Mouse (Mus musculus) limb, embryonic 15.5 days (tissue): ENCODE results near the gene Shmt1. TPM values are rescaled to one million over a fixed set of nuclear protein-coding genes. Genes with fewer than 3 reads are reported as not detected.
"Not testable (repeated sequence)": the region's sequence is repeated elsewhere in the genome, so short reads cannot be mapped to it uniquely, and the experiment has no call there.

Experiments
- ATAC-seq: fragments of 200-750 bp; cut with Nextera tagmentation; 2 replicates; pipeline ENCODE4 v1.8.0; 2017; ENCODE audit warnings: low read depth, moderate TSS enrichment; ENCODE audit not compliant: insufficient number of reproducible peaks, low FRiP score, low TSS enrichment
- H3K27ac ChIP-seq: fragments of 300-500 bp; sonication (generic); 2 replicates; pipeline ENCODE4 v1.5.1; 2015; ENCODE audit warnings: moderate library complexity, mild to moderate bottlenecking, inconsistent platforms
- H3K27me3 ChIP-seq: fragments of 300-500 bp; sonication (generic); 2 replicates; pipeline ENCODE4 v1.6.1; 2015; ENCODE audit warnings: inconsistent platforms
- H3K36me3 ChIP-seq: fragments of 300-500 bp; sonication (generic); 2 replicates; pipeline ENCODE4 v1.6.1; 2015; ENCODE audit warnings: inconsistent platforms
- H3K4me1 ChIP-seq: fragments of 300-500 bp; sonication (generic); 2 replicates; pipeline ENCODE4 v1.6.1; 2015; ENCODE audit warnings: inconsistent platforms
- H3K4me2 ChIP-seq: fragments of 300-500 bp; sonication (generic); 2 replicates; pipeline ENCODE4 v1.6.1; 2015; ENCODE audit warnings: mild to moderate bottlenecking, inconsistent platforms
- H3K4me3 ChIP-seq: fragments of 300-500 bp; sonication (generic); 2 replicates; pipeline ENCODE4 v1.5.1; 2015; ENCODE audit warnings: mild to moderate bottlenecking, inconsistent platforms
- H3K9ac ChIP-seq: fragments of 300-500 bp; sonication (generic); 2 replicates; pipeline ENCODE4 v1.6.1; 2015; ENCODE audit warnings: inconsistent platforms
- H3K9me3 ChIP-seq: fragments of 300-500 bp; sonication (generic); 2 replicates; pipeline ENCODE4 v1.6.1; 2016; ENCODE audit warnings: inconsistent platforms
- WGBS: fragments of 180-500 bp; shearing (Covaris S2); methylation state at CpG from one replicate; pipeline ENCODE4 v1.1.7; 2015; 5-methylcytosine and 5-hydroxymethylcytosine counted together
- polyA plus RNA-seq: library from polyadenylated mRNA; unstranded; fragments of >200 nt; fragmentation: Nextera tagmentation; extraction: Ambion mirVana; gene quantifications from 2 replicates; pipeline ENCODE4 v1.2.1, GENCODE M21; 2015

Gene Shmt1
- 39.7 and 53.2 TPM in 2 replicates for polyA plus RNA-seq

DNA sequence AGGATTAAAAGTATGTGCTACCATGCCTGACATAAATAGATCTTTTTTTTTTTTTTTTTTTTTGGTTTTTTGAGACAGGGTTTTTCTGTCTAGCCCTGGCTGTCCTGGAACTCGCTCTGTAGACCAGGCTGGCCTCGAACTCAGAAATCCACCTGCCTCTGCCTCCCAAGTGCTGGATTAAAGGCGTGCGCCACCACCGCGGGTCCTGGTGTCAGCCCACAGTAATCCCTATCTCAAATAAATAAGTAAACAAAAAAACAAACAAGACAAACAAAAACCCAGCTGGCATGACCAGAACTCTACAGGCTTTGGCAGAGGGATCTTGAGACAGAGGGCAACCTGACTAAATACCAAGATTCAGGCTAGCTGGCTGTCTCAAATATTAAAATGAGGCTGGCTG, at the start of gene Shmt1:
Shmt1 (minus strand) TSS at position 101 of the 400 bp plus-strand sequence.
- H3K9ac ChIP-seq, H3K27me3 ChIP-seq, H3K36me3 ChIP-seq, ATAC-seq, H3K9me3 ChIP-seq: not testable (repeated sequence)
- 32% methylated on average over 6 of the region's 6 CpGs for WGBS
- peak within 1 kb of the TSS; percentile 47 for H3K4me3 ChIP-seq
- peaks cover 20% of the 10 kb centered on the region for H3K4me1 ChIP-seq
- peak within 1 kb of the TSS; percentile 4; the same call in 1 of the 2 replicates for H3K27ac ChIP-seq
- H3K4me2 ChIP-seq, result peak within 1 kb of the TSS; percentile 84

DNA sequence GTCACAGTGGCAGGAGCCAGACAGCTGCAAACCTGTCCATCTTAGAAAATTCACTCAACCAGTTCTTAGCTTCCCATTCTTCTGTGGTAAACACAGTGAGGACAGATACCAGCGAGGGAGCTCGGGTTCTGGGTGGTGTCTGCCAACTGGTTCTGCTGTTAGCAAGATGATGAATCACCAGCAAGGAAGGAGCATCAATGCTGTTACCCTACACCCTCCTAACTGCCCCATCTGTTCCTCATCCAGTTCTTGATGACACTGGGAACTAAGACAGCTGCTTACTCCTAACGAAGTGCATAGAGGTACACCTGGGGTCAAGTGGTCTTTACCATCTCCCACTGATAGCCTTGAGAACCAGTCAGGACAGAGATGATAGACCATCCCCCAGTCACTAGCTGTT, 45.1 kb upstream of the Shmt1 start:
- Histone ChIP-seq H3K4me2 (no peak overlapping the region), H3K9ac (no peak overlapping the region), H3K4me1 (no peaks in the 10 kb centered on the region; the same call in 1 of the 2 replicates), H3K27ac (no peak overlapping the region; the same call in 1 of the 2 replicates), H3K9me3 (no peaks in the 10 kb centered on the region), H3K27me3 (no peaks in the 10 kb centered on the region), H3K4me3 (no peak overlapping the region), H3K36me3 (peaks cover 85% of the 10 kb centered on the region)
- ATAC-seq, result no peak
- 47% methylated on average over 3 of the region's 3 CpGs for WGBS

DNA sequence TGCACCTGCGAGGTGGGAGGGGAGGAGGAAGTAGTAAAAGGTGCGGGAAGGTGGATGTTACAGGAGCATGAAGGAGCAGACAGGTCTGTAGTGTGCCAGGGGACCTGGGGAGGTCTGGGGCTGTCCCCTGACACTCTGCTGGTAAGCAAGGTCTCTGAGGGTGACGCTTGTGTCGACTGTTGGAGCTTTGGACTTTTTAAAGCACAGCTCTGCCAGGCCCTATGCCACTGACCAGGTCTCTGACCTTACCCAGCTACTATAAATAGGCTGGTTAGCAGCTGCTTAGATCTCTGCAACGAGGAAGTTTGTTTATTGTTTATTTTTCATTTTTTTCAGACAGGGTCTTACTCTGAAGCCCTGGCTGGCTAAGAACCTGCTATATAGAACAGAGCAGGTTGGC, 33.9 kb upstream of the Shmt1 start:
- WGBS, result 83% methylated on average over 5 of the region's 5 CpGs
- Histone ChIP-seq H3K9me3 (no peaks in the 10 kb centered on the region), H3K4me3 (no peak overlapping the region), H3K36me3 (peaks cover 39% of the 10 kb centered on the region), H3K4me2 (no peak overlapping the region), H3K4me1 (no peaks in the 10 kb centered on the region), H3K27ac (no peak overlapping the region), H3K27me3 (no peaks in the 10 kb centered on the region), H3K9ac (no peak overlapping the region)
- ATAC-seq, result no peak

DNA sequence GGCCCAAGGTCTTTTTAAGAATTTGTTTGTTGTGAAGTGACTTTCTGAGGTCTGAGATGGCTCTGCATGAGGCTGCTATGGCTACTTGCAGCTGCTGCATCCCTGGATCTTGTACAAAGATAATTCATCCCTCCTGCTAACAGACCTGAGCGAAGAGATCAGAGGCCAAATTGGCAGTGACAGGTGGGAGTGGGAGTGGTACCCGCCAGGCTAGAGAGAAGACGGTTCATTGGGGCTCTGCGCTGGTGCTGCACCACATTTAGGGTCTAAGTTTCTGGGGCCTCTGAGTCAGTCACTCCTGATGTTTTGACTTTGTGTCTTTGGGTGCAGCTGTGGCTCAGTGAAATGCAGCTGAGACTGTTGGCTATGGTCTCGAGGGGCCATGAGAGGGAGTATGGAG, 31.9 kb upstream of the Shmt1 start:
- Histone ChIP-seq H3K4me3 (no peak overlapping the region), H3K4me1 (no peaks in the 10 kb centered on the region), H3K27ac (no peak overlapping the region), H3K4me2 (no peak overlapping the region), H3K27me3 (no peaks in the 10 kb centered on the region), H3K9ac (no peak overlapping the region), H3K9me3 (no peaks in the 10 kb centered on the region), H3K36me3 (peaks cover 29% of the 10 kb centered on the region)
- no peak for ATAC-seq
- 80% methylated on average over 5 of the region's 5 CpGs for WGBS

DNA sequence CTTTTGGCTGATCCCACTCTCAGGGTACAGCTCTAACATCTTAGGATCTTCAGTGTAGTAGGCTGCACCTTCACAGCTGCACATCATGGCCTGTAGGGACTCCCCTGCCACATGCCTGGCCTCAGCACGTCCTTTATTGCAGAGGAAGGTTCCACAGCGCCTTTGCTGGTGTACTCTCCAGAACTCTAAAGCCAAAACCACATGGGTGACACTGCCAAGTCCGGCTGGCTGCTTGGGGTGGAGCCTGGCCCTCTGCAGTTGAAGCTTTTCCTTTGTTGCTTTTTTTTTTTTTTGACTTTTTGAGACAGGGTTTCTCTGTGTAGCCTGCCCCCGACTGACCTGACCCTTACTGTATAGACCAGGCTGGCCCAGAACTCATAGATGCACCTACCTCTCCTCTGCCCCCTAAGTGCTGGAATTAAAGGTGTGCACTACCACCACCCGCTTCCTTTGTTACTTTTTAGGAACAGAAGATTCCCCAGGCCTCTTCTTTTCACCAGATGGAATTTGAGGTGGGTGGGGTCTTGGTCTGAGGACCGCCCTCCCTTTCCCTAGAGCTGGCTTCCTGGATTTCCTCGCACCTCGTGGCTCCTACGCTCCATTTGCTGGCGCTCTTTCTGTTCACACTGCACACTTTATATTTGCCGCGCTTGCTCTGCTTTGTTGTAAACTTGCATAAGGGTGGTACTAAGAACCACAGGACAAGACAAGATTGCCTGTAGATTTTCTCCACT, 30.1 kb upstream of the Shmt1 start:
- H3K36me3 ChIP-seq, result peaks cover 27% of the 10 kb centered on the region
- no peak for ATAC-seq
- no peak overlapping the region for H3K9ac ChIP-seq
- WGBS, result 72% methylated on average over 12 of the region's 12 CpGs
- H3K9me3 ChIP-seq, result no peaks in the 10 kb centered on the region
- H3K27me3 ChIP-seq, result no peaks in the 10 kb centered on the region
- H3K27ac ChIP-seq, result no peak overlapping the region
- no peaks in the 10 kb centered on the region for H3K4me1 ChIP-seq
- no peak overlapping the region for H3K4me2 ChIP-seq
- no peak overlapping the region for H3K4me3 ChIP-seq

DNA sequence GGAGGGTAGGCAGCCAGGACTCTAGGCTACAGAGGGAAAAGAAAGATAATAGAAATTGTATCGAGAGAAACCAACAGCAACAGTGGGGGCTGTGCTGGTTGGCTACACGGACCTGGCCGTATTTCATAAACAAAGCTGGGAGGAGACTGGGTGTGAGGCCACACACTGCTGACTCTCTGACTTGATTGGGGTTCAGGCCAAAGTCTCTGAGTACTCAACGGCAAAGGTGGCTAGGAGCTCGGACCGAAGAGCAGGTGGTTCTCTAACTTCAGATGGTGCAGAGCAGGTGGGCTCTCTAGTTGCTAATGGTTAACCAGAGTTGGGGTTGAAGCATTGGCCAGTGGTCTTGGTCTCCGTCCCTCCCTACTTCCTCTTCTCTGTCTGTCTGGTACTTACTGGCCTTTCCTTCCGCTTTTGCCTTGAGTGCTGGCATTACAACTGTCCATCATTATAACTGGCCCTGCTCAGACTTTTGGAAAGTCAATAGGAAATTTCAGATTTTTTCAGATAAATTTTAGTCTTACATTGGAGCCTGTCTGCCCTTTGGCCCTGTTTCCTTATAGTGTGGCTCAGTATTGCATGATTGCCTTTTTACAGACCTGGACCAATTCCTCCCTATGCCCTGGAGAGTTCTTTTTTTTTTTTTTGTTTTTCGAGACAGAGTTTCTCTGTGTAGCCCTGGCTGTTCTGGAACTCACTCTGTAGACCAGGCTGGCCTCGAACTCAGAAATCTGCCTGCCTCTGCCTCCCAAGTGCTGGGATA, 26.3 kb upstream of the Shmt1 start:
- WGBS, result 85% methylated on average over 10 of the region's 10 CpGs
- Histone ChIP-seq H3K4me3 (no peak overlapping the region), H3K27ac (no peak overlapping the region), H3K27me3 (no peaks in the 10 kb centered on the region), H3K4me1 (no peaks in the 10 kb centered on the region), H3K9me3 (no peaks in the 10 kb centered on the region), H3K4me2 (no peak overlapping the region), H3K36me3 (peaks cover 9% of the 10 kb centered on the region; the same call in 1 of the 2 replicates), H3K9ac (no peak overlapping the region)
- no peak for ATAC-seq

DNA sequence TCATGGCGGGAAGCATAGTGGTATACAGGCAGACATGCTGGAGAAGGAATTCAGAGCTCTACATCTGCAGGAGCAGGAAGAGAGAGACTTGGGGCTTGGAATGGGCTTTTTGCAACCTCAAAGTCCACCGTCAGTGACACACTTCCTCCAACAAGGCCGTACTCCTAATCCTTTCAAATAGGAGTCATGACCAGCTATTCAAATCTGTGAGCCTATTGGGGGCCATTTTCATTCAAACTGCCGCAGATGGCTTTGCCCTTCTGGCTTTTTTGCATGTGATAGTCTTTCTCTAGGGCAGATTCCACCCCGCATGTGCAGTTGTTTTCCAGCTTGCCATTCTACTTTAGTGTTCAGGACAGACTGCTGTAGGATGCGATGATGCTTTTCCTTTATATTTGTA, 25.4 kb upstream of the Shmt1 start:
- H3K9me3 ChIP-seq, result no peaks in the 10 kb centered on the region
- ATAC-seq, result no peak
- WGBS, result 92% methylated on average over 6 of the region's 6 CpGs
- H3K4me1 ChIP-seq, result no peaks in the 10 kb centered on the region
- no peak overlapping the region for H3K27ac ChIP-seq
- H3K27me3 ChIP-seq, result no peaks in the 10 kb centered on the region
- no peak overlapping the region for H3K9ac ChIP-seq
- H3K36me3 ChIP-seq, result peaks cover 9% of the 10 kb centered on the region; the same call in 1 of the 2 replicates
- no peak overlapping the region for H3K4me2 ChIP-seq
- H3K4me3 ChIP-seq, result no peak overlapping the region

DNA sequence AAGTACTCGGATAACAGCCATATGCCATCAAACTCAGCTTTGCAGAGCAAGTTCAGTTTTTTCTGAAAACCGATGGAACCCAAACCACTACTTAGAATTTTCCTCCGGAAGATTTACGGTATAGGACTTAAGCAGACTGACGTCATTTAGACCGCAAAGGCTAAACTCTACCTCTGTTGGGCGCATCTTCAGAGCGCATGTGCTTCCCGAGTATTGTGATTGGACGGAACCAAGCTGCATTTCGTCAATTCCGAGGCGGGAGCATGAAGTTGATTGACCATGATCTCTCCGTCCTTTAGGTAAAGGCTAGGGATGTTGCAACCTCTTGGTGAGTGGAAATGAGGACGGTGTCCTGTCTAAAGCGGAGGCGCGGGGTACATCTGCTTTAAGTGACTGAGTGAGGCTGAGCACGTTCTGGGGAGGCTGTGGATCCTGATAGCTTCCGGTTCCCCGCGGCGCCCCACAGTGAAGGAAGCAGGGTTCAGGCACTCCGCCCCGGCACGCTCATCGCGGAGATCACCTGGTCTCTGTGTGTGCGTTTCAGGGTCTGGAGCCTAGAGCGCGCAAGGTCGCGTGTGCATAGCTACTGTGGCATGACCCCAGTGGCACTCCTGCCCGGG, 19.0 kb upstream of the Shmt1 start, which contains the start of gene Dhrs7b:
Dhrs7b (plus strand) TSS at position 199 of the 620 bp plus-strand sequence.
- Histone ChIP-seq H3K4me1 (peaks cover 4% of the 10 kb centered on the region), H3K27me3 (no peaks in the 10 kb centered on the region), H3K4me2 (peak within 1 kb of the TSS; percentile 72), H3K4me3 (peak within 1 kb of the TSS; percentile 63), H3K27ac (peak within 1 kb of the TSS; percentile 80), H3K9ac (peak within 1 kb of the TSS; percentile 67), H3K36me3 (no peaks in the 10 kb centered on the region), H3K9me3 (no peaks in the 10 kb centered on the region)
- under 1% methylated on average over 34 of the region's 34 CpGs for WGBS
- ATAC-seq, result peak; percentile 92

DNA sequence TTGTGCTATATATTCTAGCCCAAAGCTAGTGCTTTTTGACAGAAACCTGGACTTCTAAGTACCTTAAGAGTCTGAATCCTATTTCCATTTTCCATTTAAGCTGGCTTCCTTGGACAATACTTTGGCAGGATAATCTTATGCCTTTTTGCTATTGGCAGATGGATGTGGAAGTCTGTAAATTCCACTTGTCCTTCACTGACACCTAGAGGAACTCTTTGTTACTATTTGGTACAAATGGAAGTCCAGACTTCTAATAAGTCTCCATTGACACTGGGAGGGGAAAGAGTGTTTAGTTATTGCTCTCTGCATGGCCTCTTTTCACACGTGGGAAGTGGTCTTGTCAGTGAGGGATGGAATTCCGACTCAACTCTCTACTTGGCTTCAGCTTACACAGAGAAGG, 17.4 kb upstream of the Shmt1 start:
- ATAC-seq, result no peak
- H3K4me1 ChIP-seq, result peaks cover 4% of the 10 kb centered on the region
- no peaks in the 10 kb centered on the region for H3K9me3 ChIP-seq
- 27% methylated on average over 2 of the region's 2 CpGs for WGBS
- no peak overlapping the region for H3K4me3 ChIP-seq
- no peak overlapping the region for H3K9ac ChIP-seq
- no peak overlapping the region for H3K27ac ChIP-seq
- no peaks in the 10 kb centered on the region for H3K36me3 ChIP-seq
- no peak overlapping the region for H3K4me2 ChIP-seq
- no peaks in the 10 kb centered on the region for H3K27me3 ChIP-seq

DNA sequence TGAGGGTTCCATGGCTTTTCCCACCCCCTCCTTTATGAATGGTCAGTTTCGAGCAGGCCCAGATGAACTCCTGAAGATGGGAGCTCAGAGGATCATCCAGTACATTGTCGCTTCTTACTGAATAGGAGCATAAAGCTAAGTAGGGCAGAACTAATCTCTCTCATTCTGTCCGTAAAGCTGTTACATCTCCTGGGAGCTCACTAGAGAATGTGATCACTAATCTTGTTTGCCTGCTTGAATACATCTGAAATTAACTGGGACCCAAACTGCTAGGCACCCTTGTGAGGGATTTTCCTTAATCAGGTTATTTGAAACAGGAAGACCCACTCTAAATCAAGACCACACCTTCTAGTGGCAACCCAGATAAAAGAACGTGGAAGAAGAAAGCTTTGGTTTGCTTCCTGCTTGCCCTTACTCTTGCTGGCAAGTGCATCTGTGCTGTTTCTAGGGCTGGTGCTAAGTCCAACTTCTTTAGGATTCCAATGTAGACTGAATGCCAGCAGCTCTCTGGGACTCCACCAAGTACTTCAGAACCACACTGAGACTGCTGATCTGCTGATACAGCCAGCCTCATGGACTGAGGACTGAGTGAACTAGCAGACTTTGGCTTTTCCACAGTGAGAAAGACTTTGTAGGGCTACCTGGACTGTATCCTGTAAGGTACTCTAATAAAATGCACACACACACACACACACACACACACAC, 15.9 kb upstream of the Shmt1 start:
- Histone ChIP-seq H3K9me3 (no peaks in the 10 kb centered on the region), H3K27me3 (no peaks in the 10 kb centered on the region), H3K36me3 (no peaks in the 10 kb centered on the region), H3K4me2 (no peak overlapping the region), H3K27ac (no peak overlapping the region), H3K4me3 (no peak overlapping the region), H3K9ac (no peak overlapping the region), H3K4me1 (peaks cover 4% of the 10 kb centered on the region)
- WGBS, result 60% methylated on average over 4 of the region's 4 CpGs
- no peak for ATAC-seq

DNA sequence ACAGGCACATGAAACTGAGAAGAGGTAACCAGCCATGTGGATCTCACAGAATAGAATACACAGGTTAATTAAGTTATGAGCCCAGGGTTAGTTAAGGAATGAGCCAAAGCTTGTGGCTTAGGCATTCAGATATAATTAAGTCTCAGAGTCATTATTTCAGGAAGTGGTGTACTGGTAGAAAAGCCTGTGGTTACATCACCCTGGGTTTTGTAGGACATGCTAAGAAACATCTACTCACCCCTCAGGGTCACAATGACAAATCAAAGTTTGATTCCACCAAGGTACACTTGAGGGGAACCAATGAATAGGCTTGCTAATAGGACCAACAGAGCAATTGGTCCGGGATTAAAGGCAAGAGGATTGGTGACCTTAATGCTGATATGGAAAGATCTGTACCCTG, 15.2 kb upstream of the Shmt1 start:
- no peak overlapping the region for H3K27ac ChIP-seq
- 60% methylated on average over 1 of the region's 1 CpGs for WGBS
- no peaks in the 10 kb centered on the region for H3K36me3 ChIP-seq
- H3K4me2 ChIP-seq, result no peak overlapping the region
- H3K27me3 ChIP-seq, result no peaks in the 10 kb centered on the region
- H3K9ac ChIP-seq, result no peak overlapping the region
- ATAC-seq, result no peak
- H3K4me1 ChIP-seq, result peaks cover 4% of the 10 kb centered on the region
- no peak overlapping the region for H3K4me3 ChIP-seq
- H3K9me3 ChIP-seq, result no peaks in the 10 kb centered on the region
